Mouse (Mus musculus) ES-Bruce4 (cell line): ENCODE measurements around the gene Ipo11.

ENCODE experiments used
- CTCF ChIP-seq: IDR thresholded peaks from one replicate; pipeline ENCODE4 v1.8.1; 2011; ENCODE audit warnings: low read depth, low read length
- POLR2A ChIP-seq: IDR thresholded peaks from one replicate; pipeline ENCODE4 v1.8.1; 2011; ENCODE audit warnings: low read length; ENCODE audit not compliant: insufficient read depth

- TF ChIP-seq POLR2A (no peak), CTCF (no peak)
Measured at GRCm38 (mm10) chr13:106884249-106884648, 52.5 kb downstream of the Ipo11 start.
